In the genomic region with DNA sequence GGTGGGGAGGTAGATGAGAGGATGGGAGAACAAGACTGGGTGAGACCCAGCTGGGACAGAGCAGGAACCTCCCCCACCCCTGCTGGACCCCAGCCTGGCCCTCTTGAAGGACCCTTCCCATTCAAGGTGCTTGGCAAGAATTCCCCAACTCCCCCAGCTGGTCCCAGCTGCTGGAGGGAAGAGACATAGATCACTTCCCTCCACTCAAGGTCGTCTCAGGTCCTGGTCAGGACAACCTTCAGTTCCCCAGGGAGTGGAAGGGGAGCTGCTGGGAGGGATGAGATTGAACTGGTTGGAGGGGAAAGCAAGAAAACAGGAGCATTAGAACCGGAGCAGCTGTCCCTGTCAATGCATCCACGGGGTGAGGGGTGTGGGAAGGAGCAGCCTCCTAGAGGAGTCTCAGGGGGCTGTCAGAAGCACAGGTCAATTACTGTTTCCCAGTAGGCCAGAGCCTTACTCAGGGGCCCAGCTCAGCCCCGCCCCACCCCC, we compare ENCODE assay signal across 10 mouse cellular contexts. TPM values are rescaled to one million over a fixed set of nuclear protein-coding genes. Genes with fewer than 3 reads are reported as not detected.
DNase-seq lines count a peak whose midpoint lies in the region; ATAC-seq lines count a peak whose summit lies in the region.
"Had no signal": no experiment of that assay in that cellular context is flagged by ENCODE, and none has a peak within 500 bp of the region (broad histone marks: within the 10 kb centered on the region; RNA-seq: fewer than 3 reads in every experiment).

No protein-coding gene starts in this region.

- H3K9me3 ChIP-seq in heart, embryonic 14.5 days (ENCODE audit: control insufficient read depth, low read length): no peaks in the 10 kb centered on the region
- no peaks in the 10 kb centered on the region for H3K9me3 ChIP-seq in midbrain, embryonic 13.5 days
- H3K9me3 ChIP-seq: G1E; limb, embryonic 13.5 days had no signal

- peaks cover 4 to 37% of the 10 kb centered on the region in 2 experiments; a peak in 3 of 4 replicates for H3K4me1 ChIP-seq in heart, embryonic 14.5 days (ENCODE audit: control insufficient read depth in 2 of 2, insufficient read depth in 2 of 2, low read length in 2 of 2)
- H3K4me1 ChIP-seq in midbrain, embryonic 13.5 days (replicated peaks): peaks cover 35% of the 10 kb centered on the region

- peak overlapping the region; percentile 77 for H3K9ac ChIP-seq in heart, embryonic 14.5 days (ENCODE audit: low read length)
- H3K9ac ChIP-seq in midbrain, embryonic 13.5 days (replicated peaks): peak overlapping the region; percentile 46
- H3K9ac ChIP-seq: limb, embryonic 13.5 days had no signal

- H3K4me3 ChIP-seq in heart, embryonic 14.5 days (ENCODE audit: control insufficient read depth in 1 of 2, insufficient read depth in 1 of 2, low read depth in 1 of 2, low read length in 2 of 2): peak overlapping the region; percentile 15 to 30
- H3K4me3 ChIP-seq in midbrain, embryonic 13.5 days (replicated peaks): peak overlapping the region; percentile 22
- H3K4me3 ChIP-seq: limb, embryonic 13.5 days had no signal

- H3K27ac ChIP-seq in heart, embryonic 14.5 days (replicated peaks in 1 of 2; ENCODE audit: control insufficient read depth in 1 of 2, insufficient read depth in 1 of 2, low read depth in 2 of 2, low read length in 2 of 2): peak overlapping the region; percentile 15 to 81; a peak in 3 of 4 replicates
- peak overlapping the region; percentile 51; the same call in 1 of the 2 replicates for H3K27ac ChIP-seq in midbrain, embryonic 13.5 days
- H3K27ac ChIP-seq: limb, embryonic 13.5 days had no signal

- peak overlapping the region; percentile 64 for H3K4me2 ChIP-seq in heart, embryonic 14.5 days (ENCODE audit: low read length)
- peak overlapping the region; percentile 43 for H3K4me2 ChIP-seq in midbrain, embryonic 13.5 days (replicated peaks)
- H3K4me2 ChIP-seq: limb, embryonic 13.5 days had no signal

- ATAC-seq in heart, embryonic 14.5 days (ENCODE audit: insufficient number of reproducible peaks, insufficient read depth, low FRiP score, low read depth): no peak
- peak; percentile 58; the same call in 1 of the 2 replicates for ATAC-seq in midbrain, embryonic 13.5 days

- no peaks in the 10 kb centered on the region for H3K27me3 ChIP-seq in heart, embryonic 14.5 days (ENCODE audit: control insufficient read depth, insufficient read depth, low read length)
- no peaks in the 10 kb centered on the region for H3K27me3 ChIP-seq in midbrain, embryonic 13.5 days
- H3K27me3 ChIP-seq: limb, embryonic 13.5 days had no signal

- DNase-seq in heart, adult 11 months: peak; percentile 96
- no peak for DNase-seq in heart, adult 8-10 months (ENCODE audit: low spot score)
- peak; percentile 61 for DNase-seq in ZHBTc4 (ENCODE audit: low read depth, low spot score)
- no peak for DNase-seq in frontal cortex, postnatal 14 days (ENCODE audit: low spot score in 2 of 2)
- no peak for DNase-seq in T-cell, adult 2 months (ENCODE audit: low spot score)
- no peak for DNase-seq in spleen, postnatal 4 days (ENCODE audit: low spot score in 2 of 2)

- 18% methylated on average over 4 of the region's 4 CpGs for WGBS in heart, embryonic 14.5 days
- 23% methylated on average over 4 of the region's 4 CpGs for WGBS in midbrain, embryonic 13.5 days

- no peaks in the 10 kb centered on the region for H3K36me3 ChIP-seq in heart, embryonic 14.5 days (ENCODE audit: control insufficient read depth, insufficient read depth, low read length)
- H3K36me3 ChIP-seq in midbrain, embryonic 13.5 days: no peaks in the 10 kb centered on the region
- H3K36me3 ChIP-seq: limb, embryonic 13.5 days had no signal

RNA-seq across cellular contexts. Expression of a gene that starts 10.5 kb away (rescaled TPM):
- total RNA-seq in heart, adult 8-10 months (2022): 100 to 1,000 TPM; 453 to 510 (median 503) TPM
- 71.8 and 76.2 TPM in 2 replicates for polyA plus RNA-seq in heart, embryonic 14.5 days (2014; fragmentation: Nextera tagmentation; extraction: Ambion mirVana)
- polyA plus RNA-seq in midbrain, embryonic 13.5 days (2015; fragmentation: Nextera tagmentation; extraction: Ambion mirVana): 42.5 and 47.9 TPM in 2 replicates

Comparison
In these comparisons a context has a peak if more than half of its experiments do, and no peak if none do; other contexts are left out.
1. DNase-seq: peak in heart, adult 11 months (single experiment) and ZHBTc4 (single experiment); none in heart, adult 8-10 months (single experiment), frontal cortex, postnatal 14 days (0 of 2), T-cell, adult 2 months (single experiment) and spleen, postnatal 4 days (0 of 2).